Mouse (Mus musculus) E14TG2a.4 (cell line): ENCODE data around the gene Ifi47.

Experiments used
- H3K27me3 ChIP-seq: 2 replicates; pipeline ENCODE4 v1.6.1; 2014; ENCODE audit warnings: low read length, control low read depth; ENCODE audit not compliant: insufficient read depth
- H3K36me3 ChIP-seq: 2 replicates; pipeline ENCODE4 v1.6.1; 2014; ENCODE audit warnings: low read length, control low read depth; ENCODE audit not compliant: insufficient read depth
- H3K4me1 ChIP-seq: replicated peaks from 2 replicates; pipeline ENCODE4 v1.6.1; 2014; ENCODE audit warnings: low read depth, low read length, control low read depth
- H3K4me3 ChIP-seq: replicated peaks from 2 replicates; pipeline ENCODE4 v1.5.1; 2014; ENCODE audit warnings: mild to moderate bottlenecking, low read length
- H3K9me3 ChIP-seq: 2 replicates; pipeline ENCODE4 v1.6.1; 2014; ENCODE audit warnings: low read length, control low read depth
- CTCF ChIP-seq: conservative IDR thresholded peaks from 2 replicates; pipeline ENCODE4 v1.5.1; 2014; ENCODE audit warnings: low read length
- NANOG ChIP-seq: IDR thresholded peaks from 2 replicates; pipeline ENCODE4 v1.6.1; 2014; ENCODE audit warnings: borderline replicate concordance, low read length, mixed read lengths
- POU5F1 ChIP-seq: IDR thresholded peaks from 2 replicates; pipeline ENCODE4 v1.6.1; 2014; ENCODE audit warnings: low read length, borderline replicate concordance

Gene Ifi47

GRCm38 (mm10) chr11:49112624-49113219 lies 36.3 kb downstream of the Ifi47 start:
- TF ChIP-seq NANOG = no peak
- TF ChIP-seq POU5F1 = no peak
- no peak for TF ChIP-seq CTCF
- Histone ChIP-seq H3K27me3 (peaks cover 2% of the 10 kb centered on the region; the same call in 1 of the 2 replicates), H3K36me3 (no peaks in the 10 kb centered on the region), H3K4me3 (no peak overlapping the region), H3K4me1 (no peaks in the 10 kb centered on the region), H3K9me3 (no peaks in the 10 kb centered on the region)

- Histone ChIP-seq H3K4me3 (no peak overlapping the region), H3K36me3 (no peaks in the 10 kb centered on the region), H3K27me3 (peaks cover 2% of the 10 kb centered on the region; the same call in 1 of the 2 replicates), H3K9me3 (no peaks in the 10 kb centered on the region), H3K4me1 (no peaks in the 10 kb centered on the region)
- TF ChIP-seq CTCF (no peak), NANOG (no peak), POU5F1 (no peak)
These were observed 37.8 kb downstream of the Ifi47 start for GRCm38 (mm10) chr11:49114158-49114557.

GRCm38 (mm10) chr11:49114774-49115173 lies 38.4 kb downstream of the Ifi47 start, which contains the start of gene Olfr1396:
Gene Olfr1396 (minus strand): TSS chr11:49114874.
- no peaks in the 10 kb centered on the region for H3K36me3 ChIP-seq
- no peak for TF ChIP-seq POU5F1
- TF ChIP-seq CTCF = no peak

GRCm38 (mm10) chr11:49119635-49120034 lies 43.2 kb downstream of the Ifi47 start:
- H3K4me3 ChIP-seq = no peak overlapping the region
- no peaks in the 10 kb centered on the region for H3K36me3 ChIP-seq
- no peaks in the 10 kb centered on the region for H3K9me3 ChIP-seq
- TF ChIP-seq CTCF (no peak), NANOG (no peak), POU5F1 (no peak)
- H3K4me1 ChIP-seq = no peaks in the 10 kb centered on the region
- 0 out of 2 replicates have a peak, but pooled peaks cover 2% of the 10 kb centered on the region for H3K27me3 ChIP-seq

More at GRCm38 (mm10) chr11:49114774-49115173, 38.4 kb downstream of the Ifi47 start, which contains the start of gene Olfr1396:
- H3K27me3 ChIP-seq = peaks cover 2% of the 10 kb centered on the region; the same call in 1 of the 2 replicates
- H3K4me1 ChIP-seq = no peaks in the 10 kb centered on the region
- no peak within 1 kb of the TSS for H3K4me3 ChIP-seq
- H3K9me3 ChIP-seq = no peaks in the 10 kb centered on the region

GRCm38 (mm10) chr11:49124169-49124568 lies 47.8 kb downstream of the Ifi47 start:
- TF ChIP-seq NANOG (no peak), POU5F1 (no peak), CTCF (no peak)
- Histone ChIP-seq H3K36me3 (no peaks in the 10 kb centered on the region), H3K4me1 (no peaks in the 10 kb centered on the region)

GRCm38 (mm10) chr11:49141974-49142373 lies 65.6 kb downstream of the Ifi47 start, which contains the start of gene Olfr1395:
Gene Olfr1395 (plus strand): TSS chr11:49142274.
- H3K36me3 ChIP-seq = no peaks in the 10 kb centered on the region
- H3K4me3 ChIP-seq = no peak within 1 kb of the TSS
- no peaks in the 10 kb centered on the region; the same call in 1 of the 2 replicates for H3K27me3 ChIP-seq
- no peaks in the 10 kb centered on the region for H3K4me1 ChIP-seq
- H3K9me3 ChIP-seq = no peaks in the 10 kb centered on the region
- TF ChIP-seq NANOG = no peak
- TF ChIP-seq CTCF = no peak
- no peak for TF ChIP-seq POU5F1

More at GRCm38 (mm10) chr11:49124169-49124568, 47.8 kb downstream of the Ifi47 start:
- no peak overlapping the region for H3K4me3 ChIP-seq
- H3K9me3 ChIP-seq = no peaks in the 10 kb centered on the region
- no peaks in the 10 kb centered on the region for H3K27me3 ChIP-seq
